24 mouse cellular contexts compared by ENCODE assay signal in the genomic region with DNA sequence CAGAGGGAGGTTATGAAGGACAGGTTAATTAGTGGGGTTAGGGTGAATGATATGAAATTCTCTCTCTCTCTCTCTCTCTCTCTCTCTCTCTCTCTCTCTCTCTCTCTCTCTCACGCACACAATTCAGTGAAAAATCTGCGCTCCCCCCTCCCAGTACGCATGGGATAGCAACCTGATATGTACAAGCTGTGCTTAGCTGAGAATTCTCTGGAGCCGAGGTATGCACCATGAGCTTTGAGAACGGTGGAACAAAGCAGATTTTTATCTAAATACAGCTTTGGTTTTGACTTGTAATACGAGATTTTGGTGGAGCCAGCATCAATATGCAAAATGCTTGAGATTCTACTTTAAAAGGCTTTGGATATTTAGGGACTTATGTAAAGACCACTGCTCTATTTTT.
DNase-seq lines count a peak whose midpoint lies in the region; ATAC-seq and TF ChIP-seq lines count a peak whose summit lies in the region.
"Had no signal": no experiment of that assay in that cellular context is flagged by ENCODE, and none has a peak within 500 bp of the region (broad histone marks: within the 10 kb centered on the region; RNA-seq: fewer than 3 reads in every experiment).

No protein-coding gene starts in this region.

- no peaks in the 10 kb centered on the region for H3K27me3 ChIP-seq in kidney, postnatal 0 days (ENCODE audit: insufficient read depth, low read length)
- H3K27me3 ChIP-seq in kidney, embryonic 16.5 days (ENCODE audit: insufficient read depth, low read length): no peaks in the 10 kb centered on the region
- no peaks in the 10 kb centered on the region for H3K27me3 ChIP-seq in embryonic facial prominence, embryonic 10.5 days (replicated peaks; ENCODE audit: low read depth, poor library complexity, severe bottlenecking)
- H3K27me3 ChIP-seq in embryonic facial prominence, embryonic 11.5 days (ENCODE audit: control insufficient read depth, insufficient read depth, low read length): no peaks in the 10 kb centered on the region
- H3K27me3 ChIP-seq in embryonic facial prominence, embryonic 14.5 days (replicated peaks; ENCODE audit: control insufficient read depth, insufficient read depth, low read length): no peaks in the 10 kb centered on the region
- H3K27me3 ChIP-seq in kidney, embryonic 14.5 days (ENCODE audit: control insufficient read depth, insufficient read depth, low read length): no peaks in the 10 kb centered on the region
- H3K27me3 ChIP-seq: forebrain, embryonic 13.5 days; heart, embryonic 13.5 days; hindbrain, embryonic 15.5 days had no signal

- H3K27ac ChIP-seq in kidney, postnatal 0 days: no peak overlapping the region
- H3K27ac ChIP-seq in kidney, embryonic 16.5 days (ENCODE audit: low read length): no peak overlapping the region
- no peak overlapping the region for H3K27ac ChIP-seq in embryonic facial prominence, embryonic 10.5 days (replicated peaks)
- H3K27ac ChIP-seq in embryonic facial prominence, embryonic 11.5 days (replicated peaks; ENCODE audit: low read depth, low read length): no peak overlapping the region
- no peak overlapping the region for H3K27ac ChIP-seq in embryonic facial prominence, embryonic 14.5 days (replicated peaks; ENCODE audit: low read depth, low read length)
- no peak overlapping the region for H3K27ac ChIP-seq in kidney, embryonic 14.5 days (ENCODE audit: low read depth, low read length)
- H3K27ac ChIP-seq: forebrain, embryonic 10.5 days; forebrain, embryonic 13.5 days; heart, adult 2 months; heart, embryonic 10.5 days; heart, embryonic 13.5 days; hindbrain, embryonic 15.5 days had no signal

- DNase-seq in kidney, postnatal 0 days (ENCODE audit: low spot score): peak; percentile 24
- peak; percentile 29 for DNase-seq in embryonic facial prominence, embryonic 10.5 days (ENCODE audit: low spot score)
- DNase-seq in embryonic facial prominence, embryonic 11.5 days (ENCODE audit: low spot score): peak; percentile 61
- peak; percentile 82 for DNase-seq in embryonic facial prominence, embryonic 14.5 days (ENCODE audit: low spot score)
- DNase-seq: adrenal gland, adult 8-10 months; adrenal gland, postnatal 25 days; cerebellum, adult 18-20 months; cerebellum, adult 9-10 months; cerebellum, postnatal 14 days; gastrocnemius, postnatal 10 days; gastrocnemius, postnatal 36 days; heart, adult 2 months; heart, postnatal 14 days; heart, postnatal 4 days had no signal

- H3K9ac ChIP-seq in kidney, postnatal 0 days (ENCODE audit: low read depth, low read length): no peak overlapping the region
- no peak overlapping the region for H3K9ac ChIP-seq in kidney, embryonic 16.5 days (replicated peaks; ENCODE audit: low read length)
- H3K9ac ChIP-seq in embryonic facial prominence, embryonic 11.5 days (replicated peaks; ENCODE audit: low read length): no peak overlapping the region
- no peak overlapping the region for H3K9ac ChIP-seq in embryonic facial prominence, embryonic 14.5 days (ENCODE audit: low read depth, low read length)
- no peak overlapping the region for H3K9ac ChIP-seq in kidney, embryonic 14.5 days (ENCODE audit: low read depth, low read length)
- H3K9ac ChIP-seq: forebrain, embryonic 13.5 days; heart, embryonic 13.5 days; hindbrain, embryonic 15.5 days had no signal

- H3K36me3 ChIP-seq in kidney, postnatal 0 days (ENCODE audit: insufficient read depth, low read length): no peaks in the 10 kb centered on the region
- peaks cover 5% of the 10 kb centered on the region for H3K36me3 ChIP-seq in kidney, embryonic 16.5 days (ENCODE audit: insufficient read depth, low read length)
- H3K36me3 ChIP-seq in embryonic facial prominence, embryonic 10.5 days (replicated peaks): peaks cover 15% of the 10 kb centered on the region
- peaks cover 3% of the 10 kb centered on the region; the same call in 1 of the 2 replicates for H3K36me3 ChIP-seq in embryonic facial prominence, embryonic 11.5 days (replicated peaks; ENCODE audit: control insufficient read depth, insufficient read depth, low read depth, low read length)
- peaks cover 10% of the 10 kb centered on the region; the same call in 1 of the 2 replicates for H3K36me3 ChIP-seq in embryonic facial prominence, embryonic 14.5 days (ENCODE audit: control insufficient read depth, insufficient read depth, low read length)
- H3K36me3 ChIP-seq in kidney, embryonic 14.5 days (ENCODE audit: control insufficient read depth, insufficient read depth, low read length): peaks cover 8% of the 10 kb centered on the region; the same call in 1 of the 2 replicates
- H3K36me3 ChIP-seq: heart, embryonic 10.5 days had no signal

- ATAC-seq in kidney, postnatal 0 days (replicated peaks; ENCODE audit: low FRiP score, low read depth): no peak
- ATAC-seq in kidney, embryonic 16.5 days (ENCODE audit: low FRiP score, low TSS enrichment): no peak
- ATAC-seq in embryonic facial prominence, embryonic 11.5 days (replicated peaks; ENCODE audit: insufficient number of reproducible peaks, low FRiP score, low TSS enrichment, low read depth): peak; percentile 57; the same call in 1 of the 2 replicates
- peak; percentile 84 for ATAC-seq in embryonic facial prominence, embryonic 14.5 days (ENCODE audit: low read depth)
- ATAC-seq in kidney, embryonic 14.5 days (ENCODE audit: low FRiP score, low TSS enrichment): no peak
- ATAC-seq: activated CD4-positive, CD25-positive, alpha-beta regulatory T cell, adult 4 months; forebrain, embryonic 13.5 days; forebrain, embryonic 16.5 days; intestine, postnatal 0 days had no signal

- no peaks in the 10 kb centered on the region for H3K9me3 ChIP-seq in kidney, postnatal 0 days (replicated peaks; ENCODE audit: low read length)
- H3K9me3 ChIP-seq in kidney, embryonic 16.5 days (ENCODE audit: low read length): no peaks in the 10 kb centered on the region
- no peaks in the 10 kb centered on the region for H3K9me3 ChIP-seq in embryonic facial prominence, embryonic 10.5 days
- no peaks in the 10 kb centered on the region for H3K9me3 ChIP-seq in embryonic facial prominence, embryonic 11.5 days (replicated peaks; ENCODE audit: control insufficient read depth, low read length)
- H3K9me3 ChIP-seq in embryonic facial prominence, embryonic 14.5 days (ENCODE audit: control insufficient read depth, low read length): no peaks in the 10 kb centered on the region
- H3K9me3 ChIP-seq in kidney, embryonic 14.5 days (ENCODE audit: control insufficient read depth, low read length): no peaks in the 10 kb centered on the region
- H3K9me3 ChIP-seq: forebrain, embryonic 10.5 days; forebrain, embryonic 13.5 days; heart, embryonic 10.5 days; heart, embryonic 13.5 days; hindbrain, embryonic 15.5 days had no signal

- H3K4me3 ChIP-seq in kidney, postnatal 0 days (replicated peaks; ENCODE audit: low read depth, low read length): no peak overlapping the region
- H3K4me3 ChIP-seq in kidney, embryonic 16.5 days (ENCODE audit: low read length): no peak overlapping the region
- H3K4me3 ChIP-seq in embryonic facial prominence, embryonic 10.5 days: no peak overlapping the region
- H3K4me3 ChIP-seq in embryonic facial prominence, embryonic 11.5 days (ENCODE audit: low read depth, low read length): no peak overlapping the region
- no peak overlapping the region for H3K4me3 ChIP-seq in embryonic facial prominence, embryonic 14.5 days (ENCODE audit: low read depth, low read length)
- H3K4me3 ChIP-seq in kidney, embryonic 14.5 days (ENCODE audit: low read length): no peak overlapping the region
- H3K4me3 ChIP-seq: forebrain, embryonic 10.5 days; forebrain, embryonic 13.5 days; heart, adult 2 months; heart, embryonic 10.5 days; heart, embryonic 13.5 days; hindbrain, embryonic 15.5 days had no signal

- no peak overlapping the region for H3K4me2 ChIP-seq in kidney, postnatal 0 days (ENCODE audit: low read length)
- no peak overlapping the region for H3K4me2 ChIP-seq in kidney, embryonic 16.5 days (replicated peaks; ENCODE audit: low read depth, low read length)
- H3K4me2 ChIP-seq in embryonic facial prominence, embryonic 11.5 days (ENCODE audit: low read depth, low read length): no peak overlapping the region
- no peak overlapping the region for H3K4me2 ChIP-seq in embryonic facial prominence, embryonic 14.5 days (ENCODE audit: low read depth, low read length)
- no peak overlapping the region for H3K4me2 ChIP-seq in kidney, embryonic 14.5 days (replicated peaks; ENCODE audit: low read depth, low read length)
- H3K4me2 ChIP-seq: forebrain, embryonic 13.5 days; heart, embryonic 13.5 days; hindbrain, embryonic 15.5 days had no signal

- H3K4me1 ChIP-seq in kidney, postnatal 0 days (replicated peaks; ENCODE audit: insufficient read depth, low read length): peaks cover 4% of the 10 kb centered on the region; the same call in 1 of the 2 replicates
- peaks cover 13% of the 10 kb centered on the region for H3K4me1 ChIP-seq in kidney, embryonic 16.5 days (ENCODE audit: insufficient read depth, low read length)
- peaks cover 24% of the 10 kb centered on the region for H3K4me1 ChIP-seq in embryonic facial prominence, embryonic 10.5 days
- peaks cover 3% of the 10 kb centered on the region; the same call in 1 of the 2 replicates for H3K4me1 ChIP-seq in embryonic facial prominence, embryonic 11.5 days (ENCODE audit: control insufficient read depth, insufficient read depth, low read length)
- H3K4me1 ChIP-seq in embryonic facial prominence, embryonic 14.5 days (ENCODE audit: control insufficient read depth, insufficient read depth, low read length): peaks cover 6% of the 10 kb centered on the region; the same call in 1 of the 2 replicates
- H3K4me1 ChIP-seq in kidney, embryonic 14.5 days (ENCODE audit: control insufficient read depth, insufficient read depth, low read length): 0 out of 2 replicates have a peak, but pooled peaks cover 5% of the 10 kb centered on the region

- TF ChIP-seq CTCF in kidney, postnatal 0 days (IDR thresholded peaks at IDR 0.05; ENCODE audit: low read depth): no peak

- WGBS in kidney, postnatal 0 days: 28% methylated on average over 6 of the region's 6 CpGs
- 39% methylated on average over 6 of the region's 6 CpGs for WGBS in kidney, embryonic 16.5 days
- WGBS in embryonic facial prominence, embryonic 10.5 days: 38% methylated on average over 6 of the region's 6 CpGs
- 25% methylated on average over 6 of the region's 6 CpGs for WGBS in embryonic facial prominence, embryonic 11.5 days
- WGBS in embryonic facial prominence, embryonic 14.5 days: 8% methylated on average over 6 of the region's 6 CpGs
- WGBS in kidney, embryonic 14.5 days: 27% methylated on average over 6 of the region's 6 CpGs

Comparison
In these comparisons a context has a peak if more than half of its experiments do, and no peak if none do; other contexts are left out.
1. ATAC-seq: peak in embryonic facial prominence, embryonic 11.5 days (single experiment) and embryonic facial prominence, embryonic 14.5 days (single experiment); none in kidney, postnatal 0 days (single experiment), kidney, embryonic 16.5 days (single experiment) and kidney, embryonic 14.5 days (single experiment).
2. DNase-seq: peak in every context shown above with its lines; median percentile 82 in embryonic facial prominence, embryonic 14.5 days; 61 in embryonic facial prominence, embryonic 11.5 days; 29 in embryonic facial prominence, embryonic 10.5 days; 24 in kidney, postnatal 0 days.